Mouse (Mus musculus): ENCODE measurements around the gene Gpm6a. TPM values are rescaled to one million over a fixed set of nuclear protein-coding genes. Genes with fewer than 3 reads are reported as not detected.

Gpm6a gene
- polyA plus RNA-seq, 1 experiment from 2014 or later: 3.9 TPM

- no peak overlapping the region for H3K9ac ChIP-seq
- no peak for ATAC-seq (ENCODE audit: insufficient number of reproducible peaks, low FRiP score, low TSS enrichment, low read depth)
- no peak overlapping the region for H3K4me3 ChIP-seq
- H3K4me1 ChIP-seq: no peaks in the 10 kb centered on the region
- no peak overlapping the region for H3K4me2 ChIP-seq
- no peak overlapping the region for H3K27ac ChIP-seq
- no peaks in the 10 kb centered on the region for H3K9me3 ChIP-seq
- H3K27me3 ChIP-seq: no peaks in the 10 kb centered on the region
- no peaks in the 10 kb centered on the region for H3K36me3 ChIP-seq
Observed at GRCm38 (mm10) chr8:54961571-54961970, 6.9 kb downstream of the Gpm6a start.

GRCm38 (mm10) chr8:54975020-54975419 lies 20.4 kb downstream of the Gpm6a start:
- Histone ChIP-seq H3K36me3 (no peaks in the 10 kb centered on the region), H3K27ac (no peak overlapping the region), H3K9ac (no peak overlapping the region), H3K9me3 (no peaks in the 10 kb centered on the region), H3K27me3 (no peaks in the 10 kb centered on the region), H3K4me2 (no peak overlapping the region), H3K4me1 (no peaks in the 10 kb centered on the region), H3K4me3 (no peak overlapping the region)
- 79% methylated on average over 1 of the region's 1 CpGs for WGBS
- no peak for ATAC-seq (ENCODE audit: insufficient number of reproducible peaks, low FRiP score, low TSS enrichment, low read depth)

DNA sequence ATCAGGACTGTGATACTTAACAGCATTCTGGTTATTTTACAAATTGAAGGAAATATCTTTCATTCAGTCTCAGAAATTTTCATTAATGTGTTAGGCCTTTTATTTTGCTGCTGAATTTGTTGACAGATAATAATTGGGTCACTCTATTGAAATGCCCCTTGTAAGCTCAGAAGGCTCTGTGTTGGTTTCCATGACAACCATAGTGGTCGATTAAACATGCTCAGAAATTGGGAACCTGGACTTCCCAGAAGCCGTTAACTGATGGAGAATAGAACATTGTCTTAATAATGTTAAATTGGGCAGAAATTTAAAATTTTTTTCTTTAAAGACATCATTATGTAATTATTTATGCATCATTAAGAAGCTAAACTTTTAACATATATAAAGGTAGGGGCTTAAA lies 20.9 kb downstream of the Gpm6a start:
- ATAC-seq (ENCODE audit: insufficient number of reproducible peaks, low FRiP score, low TSS enrichment, low read depth): no peak
- WGBS: 62% methylated on average over 2 of the region's 2 CpGs

DNA sequence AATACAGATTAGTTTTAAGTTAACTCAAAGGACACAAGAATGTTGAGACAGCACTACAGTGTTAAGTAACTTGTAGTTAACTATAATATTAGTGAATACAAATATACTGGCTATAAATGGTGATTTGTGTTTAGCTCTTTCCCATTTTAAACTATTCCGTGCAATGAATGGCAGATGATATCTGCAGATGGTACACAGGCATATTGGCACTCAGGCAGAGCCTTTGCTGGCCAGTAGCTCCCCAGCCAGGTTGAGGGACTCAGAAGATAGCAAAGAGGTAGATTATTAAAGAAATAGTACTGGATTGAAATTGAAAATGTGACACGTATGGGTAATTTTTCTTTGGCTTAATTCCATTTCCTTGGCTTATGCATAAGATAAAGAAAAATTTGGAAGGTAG lies 21.3 kb downstream of the Gpm6a start:
- Histone ChIP-seq H3K9me3 (no peaks in the 10 kb centered on the region), H3K36me3 (no peaks in the 10 kb centered on the region), H3K9ac (no peak overlapping the region), H3K4me3 (no peak overlapping the region), H3K4me1 (no peaks in the 10 kb centered on the region), H3K27me3 (no peaks in the 10 kb centered on the region), H3K27ac (no peak overlapping the region), H3K4me2 (no peak overlapping the region)
- WGBS: 79% methylated on average over 2 of the region's 2 CpGs
- ATAC-seq (ENCODE audit: insufficient number of reproducible peaks, low FRiP score, low TSS enrichment, low read depth): no peak

More for the DNA sequence above, 20.9 kb downstream of the Gpm6a start:
- no peak overlapping the region for H3K4me2 ChIP-seq
- no peaks in the 10 kb centered on the region for H3K27me3 ChIP-seq
- no peak overlapping the region for H3K4me3 ChIP-seq
- no peak overlapping the region for H3K27ac ChIP-seq
- H3K9me3 ChIP-seq: no peaks in the 10 kb centered on the region
- H3K9ac ChIP-seq: no peak overlapping the region
- no peaks in the 10 kb centered on the region for H3K36me3 ChIP-seq
- no peaks in the 10 kb centered on the region for H3K4me1 ChIP-seq

GRCm38 (mm10) chr8:54976663-54977062 lies 22.0 kb downstream of the Gpm6a start:
- ATAC-seq (ENCODE audit: insufficient number of reproducible peaks, low FRiP score, low TSS enrichment, low read depth): no peak
- Histone ChIP-seq H3K27ac (no peak overlapping the region), H3K36me3 (no peaks in the 10 kb centered on the region), H3K4me3 (no peak overlapping the region), H3K27me3 (no peaks in the 10 kb centered on the region), H3K9me3 (no peaks in the 10 kb centered on the region), H3K9ac (no peak overlapping the region), H3K4me1 (no peaks in the 10 kb centered on the region), H3K4me2 (no peak overlapping the region)
- WGBS: 47% methylated on average over 1 of the region's 1 CpGs

- 65% methylated on average over 2 of the region's 2 CpGs for WGBS
- no peaks in the 10 kb centered on the region for H3K27me3 ChIP-seq
- H3K27ac ChIP-seq: no peak overlapping the region
- no peak for ATAC-seq (ENCODE audit: insufficient number of reproducible peaks, low FRiP score, low TSS enrichment, low read depth)
- H3K9me3 ChIP-seq: no peaks in the 10 kb centered on the region
- no peaks in the 10 kb centered on the region for H3K4me1 ChIP-seq
- H3K36me3 ChIP-seq: no peaks in the 10 kb centered on the region
- H3K9ac ChIP-seq: no peak overlapping the region
- H3K4me3 ChIP-seq: no peak overlapping the region
- H3K4me2 ChIP-seq: no peak overlapping the region
Observed at GRCm38 (mm10) chr8:54986791-54987190, 32.1 kb downstream of the Gpm6a start.

- Histone ChIP-seq H3K9me3 (no peaks in the 10 kb centered on the region), H3K4me3 (no peak overlapping the region), H3K27ac (no peak overlapping the region), H3K9ac (no peak overlapping the region), H3K36me3 (no peaks in the 10 kb centered on the region), H3K27me3 (no peaks in the 10 kb centered on the region), H3K4me2 (no peak overlapping the region), H3K4me1 (no peaks in the 10 kb centered on the region)
- WGBS: 26% methylated on average over 2 of the region's 2 CpGs
- ATAC-seq (ENCODE audit: insufficient number of reproducible peaks, low FRiP score, low TSS enrichment, low read depth): no peak
Observed at GRCm38 (mm10) chr8:54989093-54989492, 34.5 kb downstream of the Gpm6a start.

DNA sequence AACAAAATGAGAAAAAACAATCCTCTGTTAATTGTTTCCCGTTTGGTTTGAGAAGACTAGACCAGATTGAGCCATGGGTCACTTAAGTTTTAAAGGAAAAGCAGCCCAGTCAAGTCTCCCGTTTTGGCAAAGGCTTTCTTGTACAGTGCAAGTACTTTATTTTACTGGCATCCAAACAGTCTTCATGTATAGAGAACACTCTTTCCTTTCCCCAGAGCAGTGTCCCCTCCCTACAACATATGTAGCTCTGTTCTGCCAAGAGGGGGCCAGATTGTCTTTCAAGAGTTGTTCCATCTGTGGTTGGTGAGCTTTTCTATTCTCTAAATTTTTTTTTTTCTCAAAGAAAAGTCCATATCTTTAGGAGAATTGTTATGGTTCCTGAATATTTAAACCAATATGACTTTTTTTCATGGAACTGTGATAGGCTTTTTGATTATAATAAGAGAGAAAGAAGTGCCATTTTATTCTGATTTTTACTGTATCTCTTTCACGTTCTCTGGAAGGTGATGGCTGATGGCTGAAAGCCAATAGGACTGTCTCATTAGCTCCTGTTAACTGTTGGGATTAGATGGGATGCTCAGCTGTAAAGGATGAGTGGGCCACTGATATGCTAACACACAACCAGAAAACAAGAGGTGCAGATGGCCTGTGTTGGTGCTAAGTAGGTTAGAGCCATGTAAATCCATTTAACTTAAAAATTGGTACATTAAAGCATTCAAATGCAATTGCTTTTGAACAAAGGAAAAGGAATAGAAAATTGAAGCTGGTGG lies 37.4 kb downstream of the Gpm6a start:
- no peak for ATAC-seq (ENCODE audit: insufficient number of reproducible peaks, low FRiP score, low TSS enrichment, low read depth)

GRCm38 (mm10) chr8:54995662-54996061 lies 41.0 kb downstream of the Gpm6a start:
- Histone ChIP-seq H3K27me3 (no peaks in the 10 kb centered on the region), H3K9ac (no peak overlapping the region), H3K9me3 (no peaks in the 10 kb centered on the region), H3K27ac (no peak overlapping the region), H3K4me2 (no peak overlapping the region), H3K4me3 (no peak overlapping the region), H3K4me1 (no peaks in the 10 kb centered on the region), H3K36me3 (no peaks in the 10 kb centered on the region)
- WGBS: 67% methylated on average over 1 of the region's 1 CpGs
- ATAC-seq (ENCODE audit: insufficient number of reproducible peaks, low FRiP score, low TSS enrichment, low read depth): no peak

More for the DNA sequence above, 37.4 kb downstream of the Gpm6a start:
- Histone ChIP-seq H3K27ac (no peak overlapping the region), H3K27me3 (no peaks in the 10 kb centered on the region), H3K9me3 (no peaks in the 10 kb centered on the region), H3K4me1 (no peaks in the 10 kb centered on the region), H3K4me2 (no peak overlapping the region), H3K4me3 (no peak overlapping the region), H3K9ac (no peak overlapping the region), H3K36me3 (no peaks in the 10 kb centered on the region)
- 66% methylated on average over 3 of the region's 3 CpGs for WGBS

GRCm38 (mm10) chr8:55002398-55002797 lies 47.8 kb downstream of the Gpm6a start:
- Histone ChIP-seq H3K4me2 (no peak overlapping the region), H3K36me3 (no peaks in the 10 kb centered on the region), H3K9me3 (no peaks in the 10 kb centered on the region), H3K9ac (no peak overlapping the region), H3K4me3 (no peak overlapping the region), H3K27ac (no peak overlapping the region), H3K27me3 (no peaks in the 10 kb centered on the region), H3K4me1 (no peaks in the 10 kb centered on the region)
- 74% methylated on average over 1 of the region's 1 CpGs for WGBS
- no peak for ATAC-seq (ENCODE audit: insufficient number of reproducible peaks, low FRiP score, low TSS enrichment, low read depth)

DNA sequence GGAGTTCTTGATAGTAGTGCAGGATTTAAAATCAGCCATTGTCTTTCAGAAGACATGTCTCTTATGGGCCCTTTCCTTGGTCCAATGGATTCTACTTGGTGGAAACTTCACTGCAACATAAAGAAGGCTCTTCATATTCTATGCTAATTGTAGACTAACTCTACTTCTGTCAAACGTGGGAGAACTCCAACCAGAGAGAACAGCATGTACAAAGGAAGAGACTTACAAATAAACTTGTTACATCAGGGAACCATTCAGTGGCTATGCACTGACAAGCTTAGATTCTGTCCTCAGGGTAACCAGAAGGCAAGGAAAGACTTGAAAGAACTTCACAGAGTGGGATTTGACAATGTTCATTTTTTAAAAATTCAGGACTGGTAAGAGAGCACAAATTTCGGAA lies 48.3 kb downstream of the Gpm6a start:
- no peak overlapping the region for H3K27ac ChIP-seq
- H3K4me3 ChIP-seq: no peak overlapping the region
- no peak for ATAC-seq (ENCODE audit: insufficient number of reproducible peaks, low FRiP score, low TSS enrichment, low read depth)
- no peak overlapping the region for H3K4me2 ChIP-seq
- WGBS: 55% methylated on average over 2 of the region's 2 CpGs
- H3K27me3 ChIP-seq: no peaks in the 10 kb centered on the region
- no peak overlapping the region for H3K9ac ChIP-seq
- no peaks in the 10 kb centered on the region for H3K36me3 ChIP-seq
- H3K9me3 ChIP-seq: no peaks in the 10 kb centered on the region
- H3K4me1 ChIP-seq: no peaks in the 10 kb centered on the region

- Histone ChIP-seq H3K9me3 (no peaks in the 10 kb centered on the region), H3K4me2 (no peak overlapping the region), H3K27me3 (no peaks in the 10 kb centered on the region), H3K4me1 (no peaks in the 10 kb centered on the region), H3K4me3 (no peak overlapping the region), H3K36me3 (no peaks in the 10 kb centered on the region), H3K27ac (no peak overlapping the region), H3K9ac (no peak overlapping the region)
- ATAC-seq (ENCODE audit: insufficient number of reproducible peaks, low FRiP score, low TSS enrichment, low read depth): no peak
- WGBS: 74% methylated on average over 2 of the region's 2 CpGs
Observed at GRCm38 (mm10) chr8:55012228-55012627, 57.6 kb downstream of the Gpm6a start.

- Histone ChIP-seq H3K27ac (no peak overlapping the region), H3K9ac (no peak overlapping the region), H3K4me2 (no peak overlapping the region), H3K36me3 (no peaks in the 10 kb centered on the region), H3K4me1 (no peaks in the 10 kb centered on the region), H3K27me3 (no peaks in the 10 kb centered on the region), H3K9me3 (no peaks in the 10 kb centered on the region), H3K4me3 (no peak overlapping the region)
- 77% methylated on average over 1 of the region's 1 CpGs for WGBS
- no peak for ATAC-seq (ENCODE audit: insufficient number of reproducible peaks, low FRiP score, low TSS enrichment, low read depth)
Observed at GRCm38 (mm10) chr8:55017071-55017470, 62.4 kb downstream of the Gpm6a start.
